Mouse (Mus musculus) bone marrow, adult 2 months (tissue): ENCODE data around the gene Rnase10. TPM values are rescaled to one million over a fixed set of nuclear protein-coding genes. Genes with fewer than 3 reads are reported as not detected.
"Not testable (repeated sequence)": the region's sequence is repeated elsewhere in the genome, so short reads cannot be mapped to it uniquely, and the experiment has no call there.

Experiments used
- H3K27ac ChIP-seq: fragments of 200-500 bp; 2 replicates; pipeline ENCODE4 v1.5.1; 2012; ENCODE audit warnings: low read depth, mild to moderate bottlenecking, control low read depth, inconsistent platforms, low read length; ENCODE audit not compliant: control insufficient read depth, poor library complexity, insufficient read depth
- H3K4me1 ChIP-seq: fragments of 200-500 bp; 2 replicates; pipeline ENCODE4 v1.6.1; 2011; ENCODE audit warnings: low read length; ENCODE audit not compliant: control insufficient read depth, insufficient read depth
- H3K4me3 ChIP-seq: fragments of 200-500 bp; replicated peaks from 2 replicates; pipeline ENCODE3; 2011; ENCODE audit warnings: mild to moderate bottlenecking, low read depth, low read length, control low read depth; ENCODE audit not compliant: control insufficient read depth
- CTCF ChIP-seq: fragments of 200-500 bp; IDR thresholded peaks from 2 replicates; pipeline ENCODE4 v1.5.1; 2011; ENCODE audit warnings: low read length, control low read depth; ENCODE audit not compliant: control insufficient read depth, insufficient read depth
- POLR2A ChIP-seq: fragments of 200-500 bp; IDR thresholded peaks from 2 replicates; pipeline ENCODE4 v1.6.1; 2011; ENCODE audit warnings: low read depth, mild to moderate bottlenecking, control low read depth, low read length, borderline replicate concordance; ENCODE audit not compliant: control insufficient read depth
- WGBS: fragments of 180-500 bp; shearing (Covaris S2); methylation state at CpG from one replicate; pipeline ENCODE4 v1.1.7; 2018; 5-methylcytosine and 5-hydroxymethylcytosine counted together
- polyA plus RNA-seq: library from polyadenylated mRNA; stranded (reverse); fragments of >200 nt; gene quantifications from 2 replicates; pipeline ENCODE4 v1.2.4, GENCODE M21; 2011; ENCODE audit warnings: low replicate concordance; ENCODE audit not compliant: missing spikeins, insufficient read depth, insufficient read length

The Rnase10 gene
- polyA plus RNA-seq, result not detected in 2 replicates

GRCm38 (mm10) chr14:51007152-51007801, at the start of gene Rnase10:
Gene Rnase10, plus strand, starts transcription at chr14:51007751.
- peaks cover 3% of the 10 kb centered on the region for H3K4me1 ChIP-seq
- peak within 1 kb of the TSS; percentile 46 for H3K27ac ChIP-seq
- WGBS, result 70% methylated on average over 8 of the region's 8 CpGs
- H3K4me3 ChIP-seq, result no peak within 1 kb of the TSS
- TF ChIP-seq POLR2A, result no peak
- no peak for TF ChIP-seq CTCF

GRCm38 (mm10) chr14:50958289-50958995, 49.1 kb upstream of the Rnase10 start:
- H3K4me3 ChIP-seq, result peak overlapping the region; percentile 39
- peak overlapping the region; percentile 39; the same call in 1 of the 2 replicates for H3K27ac ChIP-seq
- 46% methylated on average over 5 of the region's 5 CpGs for WGBS

GRCm38 (mm10) chr14:50968216-50968980, 39.2 kb upstream of the Rnase10 start:
- no peak overlapping the region for H3K27ac ChIP-seq
- H3K4me1 ChIP-seq, result peaks cover 4% of the 10 kb centered on the region; the same call in 1 of the 2 replicates
- 79% methylated on average over 5 of the region's 5 CpGs for WGBS
- TF ChIP-seq POLR2A, result no peak
- TF ChIP-seq CTCF, result no peak
- H3K4me3 ChIP-seq, result no peak overlapping the region

More at GRCm38 (mm10) chr14:50958289-50958995, 49.1 kb upstream of the Rnase10 start:
- H3K4me1 ChIP-seq, result not testable (repeated sequence)

GRCm38 (mm10) chr14:50969041-50969440, 38.5 kb upstream of the Rnase10 start:
- no peak overlapping the region for H3K27ac ChIP-seq
- 58% methylated on average over 1 of the region's 1 CpGs for WGBS
- TF ChIP-seq POLR2A (no peak), CTCF (no peak)
- no peak overlapping the region for H3K4me3 ChIP-seq
- peaks cover 4% of the 10 kb centered on the region; the same call in 1 of the 2 replicates for H3K4me1 ChIP-seq

GRCm38 (mm10) chr14:50969558-50970544, 37.7 kb upstream of the Rnase10 start:
- peaks cover 4% of the 10 kb centered on the region; the same call in 1 of the 2 replicates for H3K4me1 ChIP-seq
- no peak overlapping the region for H3K4me3 ChIP-seq
- 0 out of 2 replicates have a peak overlapping the region, but pooled peaks have one; percentile 4 for H3K27ac ChIP-seq
- TF ChIP-seq POLR2A, result no peak
- TF ChIP-seq CTCF, result no peak
- 20% methylated on average over 12 of the region's 12 CpGs for WGBS

- WGBS, result 0% methylated on average over 1 of the region's 1 CpGs
- no peak for TF ChIP-seq CTCF
- no peak for TF ChIP-seq POLR2A
- Histone ChIP-seq H3K27ac (peak overlapping the region; percentile 16; the same call in 1 of the 2 replicates), H3K4me3 (no peak overlapping the region), H3K4me1 (peaks cover 4% of the 10 kb centered on the region; the same call in 1 of the 2 replicates)
Observed at GRCm38 (mm10) chr14:50970822-50971221, 36.7 kb upstream of the Rnase10 start.

GRCm38 (mm10) chr14:50973054-50973453, 34.5 kb upstream of the Rnase10 start:
- H3K27ac ChIP-seq, H3K4me1 ChIP-seq, H3K4me3 ChIP-seq: not testable (repeated sequence)
- WGBS, result 83% methylated on average over 5 of the region's 5 CpGs
